Mouse (Mus musculus): Measurements from ENCODE around the gene B4galnt2. TPM values are rescaled to one million over a fixed set of nuclear protein-coding genes. Genes with fewer than 3 reads are reported as not detected.
A peak's percentile ranks its signal among the peaks of the same experiment; 100 is the strongest.

The B4galnt2 gene
- polyA plus RNA-seq, 1 experiment from 2014 or later, result 1.1 TPM

DNA sequence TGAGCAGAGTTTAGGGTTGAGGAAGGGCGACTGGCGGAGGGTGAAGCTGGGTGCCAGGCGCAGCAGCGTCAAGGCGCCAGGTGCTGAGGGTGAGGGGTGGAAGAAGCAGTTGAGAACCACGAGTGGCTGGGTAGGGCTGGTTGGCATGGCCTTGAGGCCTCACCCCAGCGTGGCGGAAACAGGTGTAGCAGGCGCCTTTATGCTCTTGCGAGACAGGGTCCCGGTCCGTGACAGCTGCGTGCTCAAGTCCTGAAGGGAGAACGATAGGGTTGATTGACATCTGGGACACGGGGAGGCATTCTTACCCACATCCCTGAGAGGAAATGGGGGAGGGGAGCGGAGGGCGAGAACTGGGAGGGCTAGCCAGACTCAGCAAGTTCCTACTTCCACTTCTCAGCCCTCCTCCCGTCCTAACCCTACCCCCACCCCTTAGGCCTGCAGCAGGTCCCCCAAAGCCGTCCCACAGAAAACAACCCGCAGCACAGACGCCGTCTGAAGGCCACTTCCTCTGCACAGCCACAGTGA lies 80.5 kb downstream of the B4galnt2 start:
- H3K36me3 ChIP-seq (ENCODE audit: insufficient read depth, low read length), result no peaks in the 10 kb centered on the region
- H3K9ac ChIP-seq (ENCODE audit: low read depth, low read length), result no peak overlapping the region
- TF ChIP-seq CTCF (IDR thresholded peaks at IDR 0.05; ENCODE audit: low read depth), result no peak
- ATAC-seq (replicated peaks; ENCODE audit: low FRiP score, low read depth) (no peak), DNase-seq (ENCODE audit: low spot score) (no peak)
- H3K4me1 ChIP-seq (replicated peaks; ENCODE audit: insufficient read depth, low read length), result peaks cover 39% of the 10 kb centered on the region
- H3K4me2 ChIP-seq (ENCODE audit: low read length), result peak overlapping the region; percentile 14
- WGBS, result 8% methylated on average over 22 of the region's 22 CpGs
- no peak overlapping the region for H3K27ac ChIP-seq
- H3K9me3 ChIP-seq (replicated peaks; ENCODE audit: low read length), result no peaks in the 10 kb centered on the region
- H3K4me3 ChIP-seq (replicated peaks; ENCODE audit: low read depth, low read length), result no peak overlapping the region
- H3K27me3 ChIP-seq (ENCODE audit: insufficient read depth, low read length), result peaks cover 47% of the 10 kb centered on the region

DNA sequence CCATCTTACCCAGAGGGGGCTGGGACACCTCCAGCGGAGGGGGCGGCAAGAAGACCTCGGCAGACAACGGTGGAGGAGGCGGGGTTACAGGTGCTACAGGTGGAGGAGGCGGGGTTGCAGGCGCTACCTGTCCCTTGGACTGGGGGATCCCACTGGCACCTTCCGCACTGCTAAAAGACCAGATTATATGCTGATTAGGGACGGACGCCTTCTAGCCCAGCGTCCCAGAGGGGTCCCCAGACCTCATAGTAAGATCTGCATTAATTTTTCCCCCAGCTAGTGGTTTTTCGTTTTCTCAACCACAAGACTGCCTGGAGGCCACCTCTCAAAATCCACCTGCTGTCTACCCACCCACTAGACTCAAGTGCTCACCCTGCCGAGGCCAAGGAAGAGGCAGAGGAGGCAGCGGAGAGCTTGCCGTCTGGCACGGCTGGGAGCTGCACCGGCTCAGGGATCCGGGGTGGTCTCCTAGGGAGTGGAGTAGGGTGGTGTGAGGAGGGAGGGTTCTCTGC lies 81.0 kb downstream of the B4galnt2 start:
- Histone ChIP-seq H3K9ac (ENCODE audit: low read depth, low read length) (no peak overlapping the region), H3K4me2 (ENCODE audit: low read length) (0 out of 2 replicates have a peak overlapping the region, but pooled peaks have one; percentile 14), H3K27ac (no peak overlapping the region), H3K4me3 (replicated peaks; ENCODE audit: low read depth, low read length) (no peak overlapping the region), H3K9me3 (replicated peaks; ENCODE audit: low read length) (no peaks in the 10 kb centered on the region), H3K27me3 (ENCODE audit: insufficient read depth, low read length) (peaks cover 48% of the 10 kb centered on the region), H3K36me3 (ENCODE audit: insufficient read depth, low read length) (no peaks in the 10 kb centered on the region), H3K4me1 (replicated peaks; ENCODE audit: insufficient read depth, low read length) (peaks cover 39% of the 10 kb centered on the region)
- ATAC-seq (replicated peaks; ENCODE audit: low FRiP score, low read depth) (no peak), DNase-seq (ENCODE audit: low spot score) (no peak)
- TF ChIP-seq CTCF (IDR thresholded peaks at IDR 0.05; ENCODE audit: low read depth), result no peak
- 23% methylated on average over 18 of the region's 18 CpGs for WGBS

DNA sequence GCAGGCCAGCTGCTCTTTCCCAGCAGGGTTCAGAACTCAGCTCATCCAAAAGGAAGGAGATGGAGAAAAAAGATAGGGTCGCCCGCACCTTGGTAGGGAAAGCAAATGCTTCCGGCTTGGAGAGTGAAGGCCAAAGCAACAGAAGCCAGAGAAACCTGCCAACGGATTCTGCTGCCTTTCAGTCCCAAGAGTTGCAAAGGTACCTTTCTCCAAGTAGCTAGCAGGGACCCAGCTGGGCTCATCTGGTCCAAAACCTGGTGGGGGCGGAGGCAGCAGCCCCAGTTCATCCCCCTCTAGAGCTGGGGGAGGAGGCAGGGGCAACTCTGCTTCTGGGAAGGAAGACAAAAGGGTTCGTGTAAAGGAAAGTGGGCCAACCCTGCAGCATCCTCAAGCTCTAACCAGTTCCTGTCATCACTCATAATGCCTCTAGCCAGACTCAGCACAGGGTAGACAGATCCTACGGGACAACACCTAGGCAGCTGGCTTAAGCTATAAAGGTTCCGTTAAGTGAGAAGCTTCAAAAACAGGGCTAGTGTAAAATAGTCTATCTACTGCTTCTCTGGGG lies 81.6 kb downstream of the B4galnt2 start:
- DNase-seq (ENCODE audit: low spot score), result no peak
- no peak for ATAC-seq (replicated peaks; ENCODE audit: low FRiP score, low read depth)
- Histone ChIP-seq H3K4me2 (ENCODE audit: low read length) (no peak overlapping the region), H3K36me3 (ENCODE audit: insufficient read depth, low read length) (no peaks in the 10 kb centered on the region), H3K9ac (ENCODE audit: low read depth, low read length) (no peak overlapping the region), H3K27me3 (ENCODE audit: insufficient read depth, low read length) (peaks cover 54% of the 10 kb centered on the region), H3K9me3 (replicated peaks; ENCODE audit: low read length) (no peaks in the 10 kb centered on the region), H3K4me3 (replicated peaks; ENCODE audit: low read depth, low read length) (no peak overlapping the region), H3K4me1 (replicated peaks; ENCODE audit: insufficient read depth, low read length) (peaks cover 39% of the 10 kb centered on the region), H3K27ac (no peak overlapping the region)
- WGBS, result 31% methylated on average over 8 of the region's 8 CpGs
- TF ChIP-seq CTCF (IDR thresholded peaks at IDR 0.05; ENCODE audit: low read depth), result no peak

DNA sequence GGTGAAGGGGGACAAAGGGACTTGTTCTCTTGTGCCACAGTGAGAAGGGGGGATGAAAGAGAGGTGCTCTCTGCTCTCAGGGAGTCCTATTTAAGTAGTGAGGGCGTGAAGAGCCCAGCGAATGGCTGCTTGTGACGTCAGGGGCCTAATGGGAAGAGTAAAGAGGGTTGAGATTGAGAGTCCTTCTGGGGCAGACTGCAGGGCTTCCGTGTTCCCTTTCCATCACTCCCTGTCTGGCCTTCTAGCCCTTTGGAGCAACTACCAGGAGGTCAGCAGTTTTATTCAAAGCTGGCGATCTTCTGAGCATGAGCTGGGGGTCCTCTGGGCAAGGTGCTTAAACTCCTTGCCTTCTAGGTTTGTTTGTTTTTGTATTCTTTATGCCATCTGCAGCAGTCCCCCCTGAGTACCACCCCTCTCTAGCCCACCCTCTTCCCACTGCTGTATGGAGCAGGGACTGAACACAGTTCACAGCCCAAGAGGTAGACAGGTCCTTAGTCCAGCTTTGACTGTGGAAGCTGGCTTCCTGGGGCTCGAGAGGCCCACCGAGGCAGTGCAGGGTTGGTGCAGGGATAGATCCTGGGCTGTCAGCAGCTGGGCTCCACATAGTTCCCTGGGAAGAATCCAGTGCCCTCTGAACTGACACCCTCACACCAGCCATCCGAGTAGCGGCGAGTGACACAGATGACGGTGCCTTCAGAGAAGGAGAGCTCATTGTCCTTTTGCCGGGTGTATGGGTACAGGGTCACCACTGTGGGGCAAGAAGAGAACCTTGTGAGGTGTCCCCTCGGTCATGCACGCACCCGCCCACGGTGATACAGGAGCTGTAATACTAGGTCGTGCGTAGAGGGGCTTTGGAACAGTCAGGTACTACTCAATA lies 82.3 kb downstream of the B4galnt2 start:
- Histone ChIP-seq H3K4me3 (replicated peaks; ENCODE audit: low read depth, low read length) (no peak overlapping the region), H3K4me2 (ENCODE audit: low read length) (no peak overlapping the region), H3K27ac (no peak overlapping the region), H3K9ac (ENCODE audit: low read depth, low read length) (no peak overlapping the region), H3K9me3 (replicated peaks; ENCODE audit: low read length) (no peaks in the 10 kb centered on the region), H3K27me3 (ENCODE audit: insufficient read depth, low read length) (peaks cover 56% of the 10 kb centered on the region), H3K4me1 (replicated peaks; ENCODE audit: insufficient read depth, low read length) (peaks cover 39% of the 10 kb centered on the region), H3K36me3 (ENCODE audit: insufficient read depth, low read length) (no peaks in the 10 kb centered on the region)
- no peak for TF ChIP-seq CTCF (IDR thresholded peaks at IDR 0.05; ENCODE audit: low read depth)
- no peak for DNase-seq (ENCODE audit: low spot score)
- no peak for ATAC-seq (replicated peaks; ENCODE audit: low FRiP score, low read depth)
- 55% methylated on average over 18 of the region's 18 CpGs for WGBS

DNA sequence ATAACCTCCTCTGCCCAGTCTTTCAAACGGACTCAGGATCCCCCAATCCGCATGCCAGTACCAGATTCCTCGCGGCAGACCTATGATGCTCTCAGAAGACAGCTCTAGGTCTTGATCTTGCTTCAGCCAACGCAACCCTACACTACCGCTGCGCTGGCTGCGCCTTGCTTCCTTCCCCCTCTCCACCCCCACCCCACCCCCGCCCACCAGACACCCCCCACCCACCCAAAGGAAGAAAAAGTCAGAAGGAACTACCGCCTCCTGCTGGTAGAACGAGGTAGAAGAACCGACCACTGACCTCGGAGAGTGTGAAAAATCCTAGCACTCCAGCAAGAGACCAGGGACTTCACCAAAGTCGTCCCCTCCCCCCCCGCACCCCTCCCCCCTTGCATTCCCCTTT lies 83.0 kb downstream of the B4galnt2 start:
- H3K4me1 ChIP-seq (replicated peaks; ENCODE audit: insufficient read depth, low read length), result peaks cover 36% of the 10 kb centered on the region
- H3K27ac ChIP-seq, result no peak overlapping the region
- no peak overlapping the region for H3K9ac ChIP-seq (ENCODE audit: low read depth, low read length)
- no peaks in the 10 kb centered on the region for H3K36me3 ChIP-seq (ENCODE audit: insufficient read depth, low read length)
- H3K9me3 ChIP-seq (replicated peaks; ENCODE audit: low read length), result no peaks in the 10 kb centered on the region
- peak overlapping the region; percentile 55 for H3K4me2 ChIP-seq (ENCODE audit: low read length)
- no peak for DNase-seq (ENCODE audit: low spot score)
- no peak for ATAC-seq (replicated peaks; ENCODE audit: low FRiP score, low read depth)
- H3K4me3 ChIP-seq (replicated peaks; ENCODE audit: low read depth, low read length), result peak overlapping the region; percentile 32; the same call in 1 of the 2 replicates
- H3K27me3 ChIP-seq (ENCODE audit: insufficient read depth, low read length), result peaks cover 57% of the 10 kb centered on the region
- 10% methylated on average over 15 of the region's 15 CpGs for WGBS
- no peak; the same call in 1 of the 2 replicates for TF ChIP-seq CTCF (IDR thresholded peaks at IDR 0.05; ENCODE audit: low read depth)

DNA sequence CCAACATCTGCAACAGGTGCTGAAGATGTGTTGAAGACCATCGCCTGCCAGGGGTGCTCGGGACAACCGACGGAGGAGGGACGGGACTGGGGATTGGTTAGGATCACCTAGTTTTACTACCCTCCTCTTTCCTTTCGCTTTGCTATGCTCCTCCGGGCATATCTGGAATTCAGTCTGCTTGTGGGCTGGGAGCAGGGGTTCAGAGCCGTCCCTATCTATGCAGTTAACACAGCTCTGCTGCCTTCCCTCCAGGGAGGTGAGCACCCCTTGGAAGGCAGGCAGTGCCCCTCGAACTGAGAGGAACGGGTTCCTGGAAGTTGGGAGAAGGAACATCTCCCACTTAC lies 83.4 kb downstream of the B4galnt2 start:
- Histone ChIP-seq H3K27me3 (ENCODE audit: insufficient read depth, low read length) (peaks cover 59% of the 10 kb centered on the region), H3K9me3 (replicated peaks; ENCODE audit: low read length) (no peaks in the 10 kb centered on the region), H3K4me2 (ENCODE audit: low read length) (peak overlapping the region; percentile 55), H3K36me3 (ENCODE audit: insufficient read depth, low read length) (no peaks in the 10 kb centered on the region), H3K4me1 (replicated peaks; ENCODE audit: insufficient read depth, low read length) (peaks cover 34% of the 10 kb centered on the region), H3K27ac (no peak overlapping the region), H3K9ac (ENCODE audit: low read depth, low read length) (no peak overlapping the region), H3K4me3 (replicated peaks; ENCODE audit: low read depth, low read length) (peak overlapping the region; percentile 32)
- TF ChIP-seq CTCF (IDR thresholded peaks at IDR 0.05; ENCODE audit: low read depth), result no peak
- 5% methylated on average over 10 of the region's 10 CpGs for WGBS
- no peak for DNase-seq (ENCODE audit: low spot score)
- no peak for ATAC-seq (replicated peaks; ENCODE audit: low FRiP score, low read depth)
